Mouse (Mus musculus) common myeloid progenitor, adult 5-6 weeks (primary cell): ENCODE data around the gene Swi5. TPM values are rescaled to one million over a fixed set of nuclear protein-coding genes. Genes with fewer than 3 reads are reported as not detected.

Experiments
- ATAC-seq: replicated peaks from 2 replicates; pipeline ENCODE4 v1.8.0; 2016; ENCODE audit warnings: low read depth, mild to moderate bottlenecking, moderate TSS enrichment, inconsistent platforms; ENCODE audit not compliant: poor library complexity, severe bottlenecking
- total RNA-seq: library from RNA; stranded (forward); fragments of 200-1000, 187-1606 nt; gene quantifications from 2 replicates; pipeline ENCODE4 v1.2.3, GENCODE M21; 2017

The Swi5 gene
- total RNA-seq, 1 experiment from 2014 or later, result 324 TPM

GRCm38 (mm10) chr2:32235886-32236759, 51.8 kb downstream of the Swi5 start, which contains the start of gene Pomt1:
Gene Pomt1 (plus strand): TSS chr2:32236590.
- peak; percentile 95 for ATAC-seq

GRCm38 (mm10) chr2:32235433-32235832, 52.4 kb downstream of the Swi5 start:
- ATAC-seq, result no peak

Other genes starting within 250 kb of the Swi5 start
- gene Fam78a, start 203.2 kb downstream of the Swi5 start, total RNA-seq, result 14.2 and 17.5 TPM in 2 replicates
- gene Plpp7, start 192.5 kb downstream of the Swi5 start, total RNA-seq, result 1.1 and 4.4 TPM in 2 replicates
- gene Prrc2b, start 137.0 kb downstream of the Swi5 start, total RNA-seq, result 20.7 and 34.7 TPM in 2 replicates
- gene Pomt1, start 51.5 kb downstream of the Swi5 start, total RNA-seq, result 22.7 and 33.6 TPM in 2 replicates
- gene Uck1, start 27.9 kb downstream of the Swi5 start, total RNA-seq, result 21.3 and 27.0 TPM in 2 replicates
- gene Golga2, start 691 bp downstream of the Swi5 start, total RNA-seq, result 42.8 and 48.4 TPM in 2 replicates
- gene Ciz1, start 64.3 kb upstream of the Swi5 start, total RNA-seq, result 64.1 and 76.5 TPM in 2 replicates
- not detected in 2 replicates for gene Dnm1, start 65.3 kb upstream of the Swi5 start, total RNA-seq
- gene 1110008P14Rik, start 93.9 kb upstream of the Swi5 start, total RNA-seq, result 2.1 and 6.5 TPM in 2 replicates
- gene Lcn2, start 100.2 kb upstream of the Swi5 start, total RNA-seq, result 17.2 and 22.0 TPM in 2 replicates
- 7.1 and 8.6 TPM in 2 replicates for gene Ptges2, start 107.8 kb upstream of the Swi5 start, total RNA-seq
- 2.8 and 3.3 TPM in 2 replicates for gene Naif1, start 162.4 kb upstream of the Swi5 start, total RNA-seq
- 7.9 and 12.7 TPM in 2 replicates for gene Slc25a25, start 163.4 kb upstream of the Swi5 start, total RNA-seq
- 3.6 and 3.9 TPM in 2 replicates for gene Fam102a, start 247.3 kb upstream of the Swi5 start, total RNA-seq